Mouse (Mus musculus): ENCODE results near the gene Sppl2a. TPM values are rescaled to one million over a fixed set of nuclear protein-coding genes. Genes with fewer than 3 reads are reported as not detected.
"Not testable (repeated sequence)": the region's sequence is repeated elsewhere in the genome, so short reads cannot be mapped to it uniquely, and the experiment has no call there.

Sppl2a gene
- total RNA-seq, 1 experiment from 2014 or later, result 39.4 TPM

DNA sequence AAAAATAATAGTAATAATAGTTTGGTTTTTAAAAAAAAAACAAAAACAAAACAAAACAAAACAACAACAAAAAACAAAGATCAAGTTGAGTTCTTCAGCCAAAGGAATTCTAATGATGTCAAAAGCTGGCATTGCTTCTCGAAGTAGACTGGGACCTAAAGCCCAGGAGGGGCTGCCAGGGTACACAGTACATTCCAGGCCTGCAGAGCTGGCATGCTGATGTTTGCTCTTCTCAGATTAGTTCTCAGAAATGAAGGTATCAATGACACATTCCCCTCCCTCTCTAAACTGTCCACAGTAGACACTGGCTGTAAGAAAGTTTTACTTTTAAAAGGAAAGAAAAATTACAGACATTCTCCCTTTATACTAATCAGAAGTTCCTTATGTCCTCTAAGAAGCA lies 16.8 kb downstream of the Sppl2a start:
- no peak for ATAC-seq (replicated peaks in 1 of 2; ENCODE audit: insufficient read depth in 1 of 2, low FRiP score in 2 of 2, low TSS enrichment in 1 of 2, low read depth in 1 of 2, poor library complexity in 2 of 2, severe bottlenecking in 2 of 2)

DNA sequence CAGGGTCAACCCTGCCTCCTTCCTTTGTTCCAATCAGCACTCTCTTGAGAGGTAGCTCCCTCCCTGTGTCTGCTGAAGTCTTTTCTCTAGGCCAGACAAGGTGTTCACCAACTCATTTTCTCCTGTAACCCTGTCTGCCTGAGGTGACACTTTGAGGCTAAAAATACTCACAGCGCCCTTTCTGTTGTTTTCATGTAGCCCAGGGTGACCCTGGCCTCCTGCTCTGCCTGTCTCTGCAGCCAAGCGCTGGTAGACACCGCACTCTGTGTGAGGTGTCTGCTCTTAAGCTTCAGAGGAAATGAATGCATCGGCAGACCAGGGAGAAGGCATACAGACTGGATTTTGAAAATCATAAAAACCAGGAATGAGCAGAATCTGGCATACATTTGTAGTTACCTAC lies 18.9 kb downstream of the Sppl2a start:
- ATAC-seq (replicated peaks in 1 of 2; ENCODE audit: insufficient read depth in 1 of 2, low FRiP score in 2 of 2, low TSS enrichment in 1 of 2, low read depth in 1 of 2, poor library complexity in 2 of 2, severe bottlenecking in 2 of 2), result no peak

DNA sequence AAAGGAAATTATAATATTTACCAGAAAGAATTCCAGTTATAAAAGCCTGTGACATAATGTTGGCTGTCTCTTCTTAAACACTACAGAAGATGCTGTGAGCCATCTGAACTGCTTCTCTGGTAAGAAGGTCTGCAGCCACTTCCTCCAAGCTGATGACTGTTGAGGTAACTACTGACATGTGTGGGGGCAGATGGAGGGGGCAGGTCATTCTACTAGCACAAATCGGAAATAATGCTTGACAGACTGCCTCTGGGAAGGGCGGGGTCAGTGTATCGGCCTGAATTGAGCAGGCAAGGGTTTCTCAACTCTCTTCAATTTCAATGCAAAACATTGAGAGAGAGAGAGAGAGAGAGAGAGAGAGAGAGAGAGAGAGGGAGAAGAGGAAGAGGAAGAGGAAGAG lies 28.9 kb downstream of the Sppl2a start:
- 0 out of 4 replicates have a peak, but pooled peaks of 1 of the 2 experiments have one; percentile 27 for ATAC-seq (replicated peaks in 1 of 2; ENCODE audit: insufficient read depth in 1 of 2, low FRiP score in 2 of 2, low TSS enrichment in 1 of 2, low read depth in 1 of 2, poor library complexity in 2 of 2, severe bottlenecking in 2 of 2)

DNA sequence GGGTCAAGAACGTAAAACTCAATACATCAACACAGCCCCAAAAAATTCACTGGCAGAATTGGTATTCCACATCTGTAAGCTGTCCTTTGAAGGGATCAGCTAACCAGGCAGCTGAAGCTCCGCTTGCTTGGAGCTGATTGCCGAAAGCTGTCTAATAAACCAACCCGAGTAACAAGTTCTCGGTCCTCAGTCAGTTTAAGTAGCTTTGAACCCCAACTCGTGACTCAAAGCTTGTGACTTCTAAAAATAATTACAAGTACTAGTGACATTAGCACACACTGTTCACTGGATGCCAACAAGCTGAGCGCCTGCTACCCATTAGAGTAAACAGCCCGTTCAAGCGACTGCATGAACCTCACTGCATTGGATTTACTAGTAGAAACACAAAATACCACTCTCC lies 35.5 kb downstream of the Sppl2a start:
- ATAC-seq (replicated peaks in 1 of 2; ENCODE audit: insufficient read depth in 1 of 2, low FRiP score in 2 of 2, low TSS enrichment in 1 of 2, low read depth in 1 of 2, poor library complexity in 2 of 2, severe bottlenecking in 2 of 2), result no peak

DNA sequence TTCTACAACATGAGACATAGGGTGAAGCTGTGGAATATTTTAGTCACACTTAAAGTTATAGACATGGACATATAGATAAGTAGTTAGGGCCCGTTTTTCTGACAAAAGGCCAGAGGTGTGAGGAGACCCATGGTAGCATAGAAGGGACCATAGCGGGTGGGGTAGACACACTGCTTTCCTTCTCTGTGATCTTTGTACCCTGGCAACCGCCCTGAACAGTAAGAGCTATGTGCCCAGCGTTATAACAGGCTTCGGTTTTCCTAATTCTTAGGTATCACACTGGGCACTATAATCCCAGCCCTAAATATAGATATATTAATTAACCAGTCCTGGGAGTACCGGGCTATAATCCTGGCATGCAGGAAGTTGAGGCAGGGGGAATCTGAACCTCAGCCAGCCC lies 36.1 kb downstream of the Sppl2a start:
- no peak for ATAC-seq (replicated peaks in 1 of 2; ENCODE audit: insufficient read depth in 1 of 2, low FRiP score in 2 of 2, low TSS enrichment in 1 of 2, low read depth in 1 of 2, poor library complexity in 2 of 2, severe bottlenecking in 2 of 2)

DNA sequence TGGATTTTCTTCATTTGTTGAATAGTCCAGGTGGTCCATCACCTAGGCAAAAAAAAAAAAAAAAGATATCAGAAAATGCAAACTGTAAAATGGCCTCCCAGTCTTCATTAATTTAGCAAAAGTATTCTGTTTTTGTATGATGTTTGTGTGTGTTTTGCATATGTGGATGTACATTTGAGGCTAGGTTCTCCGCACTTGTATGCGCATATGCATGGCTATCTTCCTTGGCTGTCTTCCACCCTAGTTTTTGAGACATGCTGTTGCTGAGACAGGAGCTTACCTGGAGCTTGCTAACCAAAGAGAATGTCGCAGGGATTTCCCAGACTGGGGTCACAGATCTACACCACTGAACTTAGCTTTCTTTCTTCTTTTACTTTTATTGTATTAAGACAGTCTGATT lies 38.8 kb downstream of the Sppl2a start:
- no peak for ATAC-seq (replicated peaks in 1 of 2; ENCODE audit: insufficient read depth in 1 of 2, low FRiP score in 2 of 2, low TSS enrichment in 1 of 2, low read depth in 1 of 2, poor library complexity in 2 of 2, severe bottlenecking in 2 of 2)

DNA sequence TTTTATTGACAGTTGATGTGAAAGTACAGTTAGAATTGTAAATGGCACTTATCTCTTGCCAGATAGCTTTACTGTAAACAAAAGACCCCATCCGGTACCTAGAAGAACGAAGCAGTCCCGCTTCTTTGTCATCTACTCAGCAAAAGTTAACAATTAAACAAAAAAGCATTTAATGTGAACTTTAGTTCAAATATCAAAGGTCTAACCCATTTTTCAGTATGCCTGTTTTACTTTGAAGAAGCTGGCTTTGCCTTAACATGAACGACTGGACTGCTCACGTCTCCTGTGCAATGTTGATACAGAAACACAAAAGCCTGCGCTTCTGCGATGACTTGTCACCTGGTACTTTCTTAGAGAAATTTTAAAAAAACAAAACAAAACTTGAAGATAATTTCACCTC lies 40.7 kb downstream of the Sppl2a start:
- no peak for ATAC-seq (replicated peaks in 1 of 2; ENCODE audit: insufficient read depth in 1 of 2, low FRiP score in 2 of 2, low TSS enrichment in 1 of 2, low read depth in 1 of 2, poor library complexity in 2 of 2, severe bottlenecking in 2 of 2)

DNA sequence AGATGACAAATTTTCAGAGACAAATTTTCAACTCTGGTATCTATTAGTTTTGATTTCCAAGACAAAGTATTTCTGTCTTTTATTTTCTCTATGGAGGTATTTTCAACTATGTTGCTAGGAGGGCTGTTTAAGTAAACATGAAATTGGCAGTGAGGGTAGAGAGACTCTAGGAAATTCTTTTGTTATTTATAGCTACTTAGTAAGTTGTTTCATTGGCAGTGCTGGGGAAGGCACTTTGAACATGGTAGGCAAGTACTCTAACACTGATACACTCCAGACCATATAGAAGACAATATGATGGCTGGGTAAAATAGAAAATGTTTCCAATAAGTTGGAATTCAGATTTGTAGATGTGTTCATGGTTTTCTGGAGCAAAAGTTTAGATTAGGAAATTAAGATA lies 41.3 kb downstream of the Sppl2a start:
- ATAC-seq (replicated peaks in 1 of 2; ENCODE audit: insufficient read depth in 1 of 2, low FRiP score in 2 of 2, low TSS enrichment in 1 of 2, low read depth in 1 of 2, poor library complexity in 2 of 2, severe bottlenecking in 2 of 2), result no peak

DNA sequence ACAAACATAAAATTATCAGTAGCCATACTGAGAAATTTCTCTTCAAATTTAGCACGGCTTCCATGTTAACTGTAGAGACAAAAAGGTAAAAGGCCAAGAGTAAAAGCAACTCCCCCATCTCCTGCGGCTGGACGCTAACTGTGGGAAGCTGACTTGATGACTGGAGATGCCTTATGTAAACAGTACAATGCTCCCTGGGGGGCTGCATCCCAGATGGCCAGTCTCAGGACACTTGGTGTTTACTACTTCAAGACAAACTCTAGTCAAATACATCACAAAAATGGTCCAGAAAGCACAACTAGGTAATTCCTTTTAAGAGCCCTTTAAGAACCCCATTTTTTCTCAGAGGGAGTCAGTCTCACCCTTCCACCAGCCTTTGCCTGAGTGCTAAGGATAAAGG lies 45.9 kb downstream of the Sppl2a start:
- ATAC-seq (replicated peaks in 1 of 2; ENCODE audit: insufficient read depth in 1 of 2, low FRiP score in 2 of 2, low TSS enrichment in 1 of 2, low read depth in 1 of 2, poor library complexity in 2 of 2, severe bottlenecking in 2 of 2), result no peak

DNA sequence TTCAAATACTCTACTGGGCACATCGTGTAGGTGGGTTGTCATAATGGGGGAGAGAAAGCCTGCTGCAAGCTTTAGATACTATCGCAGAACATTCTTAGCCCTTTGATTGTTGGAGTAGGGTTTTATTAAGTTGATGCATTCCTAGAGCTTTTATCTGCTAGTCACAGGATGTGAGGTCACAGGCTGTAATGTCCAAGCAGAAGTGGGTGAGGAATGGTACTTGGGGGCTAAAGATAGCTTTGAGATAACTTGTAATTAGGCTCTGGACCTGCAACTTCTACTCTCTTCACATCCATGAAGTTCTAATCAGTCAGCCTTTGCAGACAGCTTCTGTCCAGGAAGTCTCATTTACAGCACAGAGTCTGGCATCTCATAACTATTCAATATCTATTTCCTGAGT lies 47.2 kb downstream of the Sppl2a start:
- ATAC-seq (replicated peaks in 1 of 2; ENCODE audit: insufficient read depth in 1 of 2, low FRiP score in 2 of 2, low TSS enrichment in 1 of 2, low read depth in 1 of 2, poor library complexity in 2 of 2, severe bottlenecking in 2 of 2), result no peak

DNA sequence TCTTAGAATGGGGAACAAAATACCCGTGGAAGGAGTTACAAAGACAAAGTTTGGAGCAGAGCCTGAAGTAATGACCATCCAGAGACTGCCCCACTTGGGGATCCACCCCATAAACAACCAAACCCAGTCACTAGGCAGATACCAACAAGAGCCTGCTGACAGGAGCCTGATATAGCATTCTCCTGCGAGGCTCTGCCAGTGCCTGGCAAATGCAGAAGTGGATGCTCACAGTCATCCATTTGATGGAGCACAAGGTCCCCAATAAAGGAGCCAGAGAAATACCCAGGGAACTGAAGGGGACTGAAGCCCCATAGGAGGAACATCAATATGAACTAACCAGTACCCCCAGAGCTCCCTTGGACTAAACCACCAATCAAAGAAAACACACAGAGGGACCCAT lies 50.3 kb downstream of the Sppl2a start:
- ATAC-seq (replicated peaks in 1 of 2; ENCODE audit: insufficient read depth in 1 of 2, low FRiP score in 2 of 2, low TSS enrichment in 1 of 2, low read depth in 1 of 2, poor library complexity in 2 of 2, severe bottlenecking in 2 of 2), result not testable (repeated sequence)

DNA sequence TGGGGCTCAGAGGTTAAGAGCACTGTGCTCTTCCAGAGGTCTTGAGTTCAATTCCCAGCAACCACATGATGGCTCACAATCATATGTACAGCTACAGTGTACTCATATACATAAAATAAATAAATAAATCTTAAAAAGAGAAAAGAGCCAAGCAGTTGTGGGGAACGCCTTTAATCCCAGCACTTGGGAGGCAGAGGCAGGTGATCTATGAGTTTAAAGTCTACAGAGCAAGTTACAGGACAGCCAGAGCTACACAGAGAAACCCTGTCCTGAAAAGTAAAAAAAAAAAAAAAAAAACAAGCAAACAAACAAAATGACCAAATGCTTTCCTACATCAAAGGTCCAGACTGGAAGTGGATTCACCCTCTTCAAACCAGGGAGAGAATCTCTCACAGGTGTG lies 55.0 kb downstream of the Sppl2a start:
- ATAC-seq (replicated peaks in 1 of 2; ENCODE audit: insufficient read depth in 1 of 2, low FRiP score in 2 of 2, low TSS enrichment in 1 of 2, low read depth in 1 of 2, poor library complexity in 2 of 2, severe bottlenecking in 2 of 2), result no peak

DNA sequence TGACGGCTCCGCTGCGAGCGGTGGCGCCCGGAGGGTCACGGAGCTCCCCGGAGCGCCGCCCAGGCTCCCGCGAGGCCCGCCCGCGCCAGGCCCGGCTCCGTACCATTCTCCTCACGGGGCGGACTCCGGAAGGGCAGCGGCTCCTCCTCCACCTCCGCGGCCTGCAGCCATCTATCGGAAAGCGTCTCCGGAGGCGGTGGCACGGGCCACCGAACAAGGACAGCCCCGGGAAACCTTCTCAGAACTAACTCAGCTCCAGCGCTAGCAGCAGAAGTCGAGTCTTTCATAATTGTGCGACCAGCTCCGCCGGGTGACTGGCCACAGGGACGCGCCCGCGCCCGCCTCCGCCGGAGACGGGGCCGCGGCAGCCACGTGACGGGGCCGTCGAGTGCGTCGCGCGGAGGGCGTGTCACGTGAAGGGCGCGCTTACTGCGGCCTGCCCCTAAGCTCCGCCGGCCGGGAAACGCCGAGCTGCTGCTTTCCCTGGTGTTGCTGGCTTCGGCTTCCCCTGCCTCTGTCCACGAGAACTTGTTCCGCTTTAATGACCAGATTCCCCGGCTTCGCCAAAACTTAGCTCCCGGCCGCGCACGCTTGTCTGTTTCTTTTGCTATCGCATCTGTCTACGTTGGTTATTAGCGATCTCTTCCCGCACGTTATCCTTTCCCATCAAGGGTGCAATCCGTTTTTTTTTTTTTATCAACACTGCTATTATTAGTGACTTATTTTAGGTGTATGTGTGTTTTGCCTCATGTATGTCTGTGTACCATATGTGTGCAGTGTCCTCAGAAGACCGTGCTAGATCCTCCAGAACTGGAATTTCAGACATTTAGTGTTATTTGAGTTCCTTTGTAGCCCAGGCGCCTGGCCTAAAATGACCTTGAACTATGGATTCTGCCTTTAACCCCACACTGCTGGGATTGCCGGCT lies 56.9 kb downstream of the Sppl2a start, which contains the start of gene Trpm7:
TSS of gene Trpm7 (minus strand) at position 360 of the 926 bp plus-strand sequence.
- peak; percentile 87 to 97 for ATAC-seq (replicated peaks in 1 of 2; ENCODE audit: insufficient read depth in 1 of 2, low FRiP score in 2 of 2, low TSS enrichment in 1 of 2, low read depth in 1 of 2, poor library complexity in 2 of 2, severe bottlenecking in 2 of 2)

DNA sequence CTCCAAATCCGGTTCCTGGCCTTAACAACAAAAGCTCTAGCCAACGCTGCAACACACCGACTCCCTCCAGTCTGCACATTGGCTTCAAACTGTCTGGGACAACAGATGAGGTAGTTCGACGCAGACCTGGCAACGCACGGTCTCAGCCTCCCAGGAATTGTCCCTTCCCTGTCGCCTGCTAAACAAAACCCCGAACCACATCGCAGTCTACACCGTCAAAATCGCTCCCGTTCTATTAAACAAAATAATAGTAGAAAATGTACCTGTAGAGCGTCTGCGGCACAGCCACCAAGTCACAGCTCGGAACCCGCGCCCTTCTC lies 57.6 kb downstream of the Sppl2a start:
- ATAC-seq (replicated peaks in 1 of 2; ENCODE audit: insufficient read depth in 1 of 2, low FRiP score in 2 of 2, low TSS enrichment in 1 of 2, low read depth in 1 of 2, poor library complexity in 2 of 2, severe bottlenecking in 2 of 2), result peak; percentile 37 to 44; a peak in 3 of 4 replicates

DNA sequence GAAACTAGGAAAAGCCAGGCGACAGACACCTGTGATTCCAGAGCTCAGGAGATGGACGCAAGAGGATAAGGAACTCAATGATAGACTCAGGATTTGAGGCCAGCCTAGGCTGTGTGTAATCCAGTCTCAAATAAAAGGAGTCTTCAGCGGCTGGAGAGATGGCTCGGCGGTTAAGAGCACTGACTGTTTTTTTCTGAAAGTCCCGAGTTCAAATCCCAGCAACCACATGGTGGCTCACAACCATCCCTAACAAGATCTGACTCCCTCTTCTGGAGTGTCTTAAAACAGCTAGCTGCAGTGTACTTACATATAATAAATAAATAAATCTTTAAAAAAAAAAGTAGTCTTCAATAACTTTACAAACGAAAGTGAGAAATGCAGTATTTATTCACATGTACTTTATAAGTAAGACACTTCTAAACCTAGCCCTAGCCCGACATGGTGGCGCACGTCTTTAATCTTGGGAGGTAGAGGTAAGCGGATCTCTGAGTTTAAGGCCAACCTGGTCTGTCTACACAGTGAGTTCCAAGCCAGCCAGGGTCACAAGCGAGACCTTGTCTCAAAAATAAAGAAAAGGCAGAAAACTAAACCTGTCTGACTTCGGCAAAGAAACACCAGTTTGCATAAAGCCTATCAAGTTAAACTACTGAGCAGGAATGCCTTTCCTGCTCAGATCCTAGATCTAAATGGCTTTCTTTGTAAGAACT lies 58.1 kb downstream of the Sppl2a start:
- no peak for ATAC-seq (replicated peaks in 1 of 2; ENCODE audit: insufficient read depth in 1 of 2, low FRiP score in 2 of 2, low TSS enrichment in 1 of 2, low read depth in 1 of 2, poor library complexity in 2 of 2, severe bottlenecking in 2 of 2)

DNA sequence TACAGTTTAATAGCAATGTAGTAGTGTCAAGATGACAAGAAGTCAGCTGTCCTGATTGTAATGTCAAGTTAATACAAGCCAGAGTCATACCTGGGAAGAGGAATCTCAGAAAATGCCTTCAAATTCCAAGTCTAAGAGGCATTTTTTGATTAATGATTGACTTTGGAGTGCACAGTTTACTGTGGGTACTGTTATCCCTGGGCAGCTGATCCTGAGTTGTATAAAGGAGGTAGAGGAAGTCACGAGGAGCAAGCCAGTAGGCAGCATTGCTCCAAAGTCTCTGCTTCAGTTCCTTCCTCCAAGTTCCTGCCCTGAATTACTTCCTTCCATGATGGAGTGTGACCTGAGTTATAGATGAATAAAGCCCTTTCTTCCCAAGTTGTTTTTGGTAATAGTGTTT lies 66.7 kb downstream of the Sppl2a start:
- ATAC-seq (replicated peaks in 1 of 2; ENCODE audit: insufficient read depth in 1 of 2, low FRiP score in 2 of 2, low TSS enrichment in 1 of 2, low read depth in 1 of 2, poor library complexity in 2 of 2, severe bottlenecking in 2 of 2), result no peak

DNA sequence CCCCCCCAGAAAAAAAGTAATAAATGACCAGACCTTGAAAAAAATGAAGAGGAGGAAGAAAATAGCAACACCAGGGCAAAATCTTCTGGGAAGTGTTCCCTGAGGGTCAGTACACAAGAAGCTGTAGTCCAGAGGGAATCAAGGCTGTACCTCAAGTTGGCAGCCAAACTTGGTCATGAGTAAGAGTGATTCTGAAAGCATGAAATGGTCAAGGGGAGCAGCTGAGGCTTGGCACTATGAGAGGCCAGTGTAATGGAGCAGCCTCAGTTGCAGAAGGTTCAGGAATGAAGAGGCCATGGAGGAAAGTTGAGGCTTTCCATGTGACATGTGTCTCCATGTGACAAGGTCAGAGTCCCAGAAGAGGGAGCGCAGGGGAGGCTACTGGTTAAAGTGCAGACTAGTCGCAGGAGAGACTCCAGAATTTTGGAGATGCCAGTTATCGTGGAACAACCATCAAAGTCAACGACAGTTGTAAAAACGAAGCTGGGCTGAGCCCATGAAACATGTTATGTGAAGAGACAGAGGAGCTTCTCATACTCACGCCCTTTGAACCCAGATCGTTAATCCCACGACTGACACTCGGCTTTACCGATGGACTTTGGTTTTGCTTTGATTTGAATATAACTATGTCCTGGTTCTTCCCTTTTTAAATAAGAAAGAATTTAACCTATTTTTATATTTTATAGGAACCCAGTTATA lies 67.4 kb downstream of the Sppl2a start:
- ATAC-seq (replicated peaks in 1 of 2; ENCODE audit: insufficient read depth in 1 of 2, low FRiP score in 2 of 2, low TSS enrichment in 1 of 2, low read depth in 1 of 2, poor library complexity in 2 of 2, severe bottlenecking in 2 of 2), result no peak

DNA sequence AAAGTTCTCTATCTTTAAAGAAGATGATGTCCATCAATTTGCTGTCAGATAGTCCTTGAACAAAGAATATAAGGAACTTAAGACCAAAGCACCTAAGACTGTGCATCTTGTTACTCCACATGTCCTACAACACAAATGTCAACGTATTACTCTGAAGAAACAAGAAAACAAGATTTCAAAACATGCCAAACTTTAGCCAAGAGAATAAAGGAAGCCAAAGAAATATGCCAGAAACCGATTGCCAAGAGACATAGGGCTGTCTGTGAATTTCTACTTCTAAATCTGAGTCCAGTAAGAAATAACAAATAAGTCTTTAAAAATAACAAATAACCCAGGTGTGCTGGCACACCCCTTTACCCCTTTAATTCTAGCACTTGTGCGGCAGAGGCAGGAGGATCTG lies 68.0 kb downstream of the Sppl2a start:
- no peak for ATAC-seq (replicated peaks in 1 of 2; ENCODE audit: insufficient read depth in 1 of 2, low FRiP score in 2 of 2, low TSS enrichment in 1 of 2, low read depth in 1 of 2, poor library complexity in 2 of 2, severe bottlenecking in 2 of 2)

Measured in hematopoietic stem cell, adult 5-6 weeks (primary cell).